Mouse (Mus musculus) cerebellum, postnatal 14 days (tissue): ENCODE data around the gene Pde6c.

Source experiments
- DNase-seq, 2 experiments: peaks; one replicate each; pipeline ENCODE4 v3.0.0; 2021; ENCODE audit warnings: mixed read lengths in 2 of 2

Gene Pde6c

DNA sequence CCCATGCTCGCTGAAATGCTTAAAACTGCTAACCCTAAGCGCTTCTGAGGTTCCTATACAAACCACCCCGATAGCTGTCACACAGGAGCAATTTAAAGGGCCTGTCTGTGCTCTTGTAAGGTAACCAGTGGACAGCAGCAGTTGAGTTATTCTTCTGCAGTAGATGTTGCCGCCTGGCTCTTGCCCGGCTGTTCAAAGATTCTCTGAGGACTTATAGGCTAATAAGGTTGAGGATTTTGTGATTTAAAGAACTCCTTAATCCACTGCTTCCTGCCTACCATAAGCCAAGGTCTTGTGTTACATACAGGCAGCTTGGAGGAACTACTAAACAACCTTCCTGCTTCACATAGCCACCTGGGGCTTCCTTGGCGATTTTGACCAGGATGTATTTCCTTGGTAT, at the start of gene Pde6c:
Gene Pde6c, plus strand, starts transcription at position 301 of the 400 bp plus-strand sequence.
- DNase-seq = no peak

GRCm38 (mm10) chr19:38082931-38083525, 49.6 kb upstream of the Pde6c start:
- DNase-seq = no peak

- DNase-seq = no peak
Observed at GRCm38 (mm10) chr19:38085841-38086240, 46.7 kb upstream of the Pde6c start.

GRCm38 (mm10) chr19:38086948-38087551, 45.5 kb upstream of the Pde6c start:
- peak; percentile 33 to 68 for DNase-seq

GRCm38 (mm10) chr19:38089358-38089757, 43.2 kb upstream of the Pde6c start:
- DNase-seq = no peak

DNA sequence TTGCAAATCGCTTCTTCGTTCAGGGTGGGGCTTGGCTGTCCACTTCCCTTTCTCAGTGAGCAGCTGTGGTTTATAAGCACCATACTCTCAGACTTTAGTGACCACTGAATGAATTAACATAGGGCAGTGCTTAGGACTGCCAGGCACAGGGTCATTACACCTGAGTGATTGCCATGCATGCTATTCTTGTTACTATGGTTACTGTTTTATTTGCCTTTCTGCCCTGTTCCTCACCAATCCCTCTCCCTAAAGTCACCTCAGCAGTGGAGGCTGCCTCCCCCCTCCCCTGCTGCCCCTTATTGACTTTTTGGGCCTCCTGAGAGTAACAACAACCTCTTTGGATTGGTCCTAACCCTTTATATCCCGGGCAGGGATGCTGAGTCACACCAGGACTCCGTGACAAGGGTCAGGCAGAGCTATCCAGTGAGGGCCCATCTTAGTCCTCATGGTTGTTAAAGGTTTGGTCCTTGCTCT, 41.0 kb upstream of the Pde6c start:
- no peak for DNase-seq

GRCm38 (mm10) chr19:38096231-38096630, 36.4 kb upstream of the Pde6c start:
- DNase-seq = no peak

DNA sequence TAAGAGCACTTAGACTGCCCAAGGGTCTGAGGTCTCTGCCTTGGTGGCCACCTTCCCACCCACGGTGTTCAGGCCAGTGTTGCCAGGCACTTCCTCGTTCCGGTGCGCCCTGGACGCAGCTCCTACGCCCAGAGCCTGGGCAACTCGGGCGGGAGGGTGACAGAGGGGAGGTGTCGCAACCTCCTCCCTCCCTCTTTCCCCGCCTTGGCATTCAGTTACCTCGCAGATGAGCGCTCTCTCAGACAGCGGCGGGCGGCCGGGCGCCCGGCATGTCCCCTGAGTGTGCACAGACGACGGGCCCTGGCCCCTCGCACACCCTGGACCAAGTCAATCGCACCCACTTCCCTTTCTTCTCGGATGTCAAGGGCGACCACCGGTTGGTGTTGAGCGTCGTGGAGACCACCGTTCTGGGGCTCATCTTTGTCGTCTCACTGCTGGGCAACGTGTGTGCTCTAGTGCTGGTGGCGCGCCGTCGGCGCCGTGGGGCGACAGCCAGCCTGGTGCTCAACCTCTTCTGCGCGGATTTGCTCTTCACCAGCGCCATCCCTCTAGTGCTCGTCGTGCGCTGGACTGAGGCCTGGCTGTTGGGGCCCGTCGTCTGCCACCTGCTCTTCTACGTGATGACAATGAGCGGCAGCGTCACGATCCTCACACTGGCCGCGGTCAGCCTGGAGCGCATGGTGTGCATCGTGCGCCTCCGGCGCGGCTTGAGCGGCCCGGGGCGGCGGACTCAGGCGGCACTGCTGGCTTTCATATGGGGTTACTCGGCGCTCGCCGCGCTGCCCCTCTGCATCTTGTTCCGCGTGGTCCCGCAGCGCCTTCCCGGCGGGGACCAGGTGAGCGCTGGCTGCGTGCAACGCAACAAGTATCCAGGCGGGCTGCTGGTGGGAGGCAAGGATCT, 35.5 kb upstream of the Pde6c start, which contains the start of gene Ffar4:
Gene Ffar4, plus strand, starts transcription at position 214 of the 901 bp plus-strand sequence.
- DNase-seq = peak; percentile 8 to 21

GRCm38 (mm10) chr19:38107871-38108270, 24.7 kb upstream of the Pde6c start:
- DNase-seq = no peak

- no peak for DNase-seq
Observed at GRCm38 (mm10) chr19:38109506-38110242, 22.9 kb upstream of the Pde6c start.

DNA sequence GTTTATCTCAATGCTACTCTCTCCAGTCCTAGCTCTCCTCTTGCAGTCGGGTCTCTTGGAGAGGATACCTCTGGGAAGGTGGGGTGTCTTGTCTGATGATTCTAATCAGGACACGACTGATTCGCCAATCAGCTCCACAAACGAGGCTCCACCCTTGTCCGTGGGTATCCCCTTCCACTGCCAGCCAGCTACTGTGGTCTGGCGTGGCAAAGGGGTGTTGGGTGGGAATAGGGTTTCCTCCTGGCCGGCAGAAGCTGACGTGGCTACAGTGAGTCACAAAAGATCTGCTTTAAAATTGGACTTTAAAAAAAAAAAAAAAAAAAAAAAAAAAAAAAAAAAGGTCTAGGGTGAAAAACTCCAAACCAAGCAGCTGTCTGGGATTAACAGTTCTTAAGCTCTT, 21.5 kb upstream of the Pde6c start:
- no peak for DNase-seq

- no peak for DNase-seq
Observed at GRCm38 (mm10) chr19:38112575-38112974, 20.0 kb upstream of the Pde6c start.

GRCm38 (mm10) chr19:38114834-38115491, 17.6 kb upstream of the Pde6c start:
- no peak for DNase-seq

DNA sequence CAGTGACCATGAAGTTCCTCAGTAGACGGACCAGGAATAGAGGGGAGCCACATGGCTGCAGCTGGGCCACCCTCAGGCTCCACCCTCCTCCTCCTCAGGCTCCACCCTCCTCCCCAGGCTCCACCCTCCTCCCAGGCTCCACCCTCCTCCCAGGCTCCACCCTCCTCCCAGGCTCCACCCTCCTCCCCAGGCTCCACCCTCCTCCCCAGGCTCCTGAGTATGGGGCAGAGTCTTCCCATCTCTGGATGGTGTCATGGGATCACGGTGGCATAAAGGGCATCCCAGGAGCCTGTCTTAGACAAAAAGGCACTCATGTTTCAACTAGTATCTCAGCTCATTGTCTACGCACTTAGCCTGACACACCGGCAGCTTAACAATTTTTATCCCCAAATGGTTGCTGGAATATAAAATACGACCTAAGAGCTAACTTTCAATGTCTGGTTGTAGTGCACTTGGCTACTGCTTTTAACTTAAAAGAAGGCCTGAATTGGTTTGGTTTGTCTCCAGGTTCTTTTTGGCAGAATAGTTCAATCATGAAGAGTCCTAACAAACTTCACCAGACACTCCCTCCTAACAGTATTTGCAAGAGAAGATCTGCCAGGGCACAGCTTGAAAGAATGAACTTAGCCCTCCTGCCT, 12.3 kb upstream of the Pde6c start:
- DNase-seq = no peak

GRCm38 (mm10) chr19:38123921-38124320, 8.7 kb upstream of the Pde6c start:
- DNase-seq = no peak

DNA sequence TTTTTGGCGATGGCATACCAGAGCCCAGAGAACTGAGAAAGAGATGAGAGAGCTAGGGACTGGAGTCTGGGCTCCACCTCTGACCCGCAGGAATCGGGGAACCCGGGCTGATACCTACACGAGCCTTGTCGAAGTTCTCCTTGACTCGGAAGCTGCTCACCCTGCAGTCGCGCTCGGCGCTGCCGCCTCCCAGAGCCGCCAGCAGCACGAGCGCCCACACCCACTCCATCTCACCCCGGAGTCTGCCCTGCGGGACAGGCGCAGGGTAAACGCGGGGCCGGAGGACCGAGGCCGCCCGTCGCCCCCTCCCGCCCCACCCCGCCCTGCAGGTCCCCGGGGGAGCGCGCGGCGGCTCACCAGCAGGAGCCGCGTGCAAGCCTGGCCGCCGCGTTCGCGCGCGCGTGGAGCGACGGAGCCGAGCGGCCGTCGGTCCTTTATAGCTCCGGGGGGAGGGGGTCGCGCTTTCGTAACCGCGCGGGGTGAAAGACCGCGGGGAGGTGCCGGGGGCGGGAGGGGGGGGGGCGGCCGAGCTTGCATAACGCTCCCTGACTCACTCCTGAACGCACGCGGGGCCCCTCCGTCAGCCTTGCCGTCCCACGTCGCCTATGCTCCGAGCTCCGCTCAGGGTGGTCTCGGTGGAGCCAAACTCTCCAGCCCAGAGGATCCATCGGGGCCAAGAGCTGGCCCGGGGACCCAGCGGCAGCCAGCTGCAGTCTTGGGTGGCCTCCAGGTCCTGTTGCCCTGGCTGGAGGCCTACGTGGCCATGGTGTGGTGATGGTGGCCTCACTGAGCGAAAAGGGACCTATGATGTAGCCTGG, 8.0 kb upstream of the Pde6c start:
- peak; percentile 11 to 27 for DNase-seq

DNA sequence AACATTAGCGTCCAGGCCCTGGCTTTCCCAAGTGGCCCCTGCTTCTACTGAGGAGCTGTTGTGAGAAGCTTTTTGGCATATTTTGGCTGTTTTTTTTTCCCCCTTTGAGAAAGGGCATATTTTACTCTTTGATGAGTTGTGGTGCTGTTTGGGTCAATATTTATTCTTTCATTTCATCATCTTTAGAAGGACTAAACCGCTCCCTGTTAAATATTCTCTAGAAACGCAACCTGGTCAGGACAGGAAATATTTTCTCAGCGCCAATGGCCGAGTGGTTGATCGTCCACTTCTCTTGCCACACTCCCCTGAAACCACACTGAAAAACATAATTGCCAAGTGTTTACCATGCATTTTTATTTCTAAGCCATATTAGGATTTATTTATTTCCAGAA, 7.4 kb upstream of the Pde6c start, which contains the start of gene Rbp4:
Gene Rbp4, minus strand, starts transcription at position 63 of the 392 bp plus-strand sequence.
- no peak for DNase-seq

DNA sequence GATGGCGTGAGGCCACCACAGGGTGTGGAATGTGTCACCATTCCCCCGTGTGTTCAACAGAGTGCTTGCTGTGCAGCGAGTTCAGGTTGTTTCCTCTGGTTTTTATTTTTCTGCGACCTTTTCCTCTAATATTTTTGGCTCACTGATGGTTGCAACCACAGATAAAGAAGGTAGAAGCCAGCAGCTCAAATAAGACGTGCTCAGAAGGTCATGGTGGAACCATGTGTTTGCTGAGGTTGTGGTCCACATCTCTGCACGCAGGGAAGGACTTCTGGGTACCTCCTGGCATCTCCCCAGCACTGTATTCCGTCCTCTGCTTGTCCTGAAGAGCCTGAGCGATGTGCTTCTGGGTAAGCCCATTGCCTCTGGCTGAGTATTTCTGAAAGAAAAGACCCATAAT, 5.9 kb upstream of the Pde6c start:
- DNase-seq = no peak

GRCm38 (mm10) chr19:38133986-38134385, 1.4 kb downstream of the Pde6c start:
- DNase-seq = no peak

DNA sequence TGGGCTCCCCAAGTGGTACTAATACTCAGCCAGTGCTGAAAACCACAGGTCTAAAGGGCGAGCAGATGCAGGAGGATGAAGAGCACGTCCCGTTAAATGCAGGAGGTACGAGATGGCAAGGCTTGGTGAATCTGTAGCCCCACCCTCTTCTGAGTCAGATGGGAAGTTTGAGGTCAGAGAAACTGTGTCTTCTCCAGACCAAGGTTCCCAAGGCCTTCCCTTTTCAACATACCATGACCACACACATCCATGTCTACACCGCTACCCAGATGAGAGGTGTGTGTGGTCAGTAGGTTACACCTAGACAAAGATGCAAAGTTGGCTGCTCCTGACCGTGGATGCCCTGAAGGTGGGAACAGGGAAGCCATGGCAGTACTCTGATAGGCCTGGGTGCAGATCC, 2.2 kb downstream of the Pde6c start:
- no peak for DNase-seq
